Mouse (Mus musculus): ENCODE measurements at regions not wholly inside any gene's neighbourhood (a gene's known extent, or its start where the extent isn't known, plus 50 kb on each side); places are given as distances from the start of the nearest gene placed in this dataset.

- DNase-seq = no peak
These were observed 197.8 kb downstream of the Hs3st1 start for GRCm38 (mm10) chr5:39557376-39558001.

GRCm38 (mm10) chr5:39537044-39537443 is 218.2 kb downstream of the Hs3st1 start:
- DNase-seq = no peak

GRCm38 (mm10) chr5:39536351-39536750 is 218.9 kb downstream of the Hs3st1 start:
- DNase-seq = no peak

- no peak for DNase-seq
These were observed 245.0 kb downstream of the Hs3st1 start for GRCm38 (mm10) chr5:39510246-39510645.

GRCm38 (mm10) chr5:39482756-39483155 is 272.5 kb downstream of the Hs3st1 start:
- no peak for DNase-seq

- DNase-seq = no peak
These were observed 297.2 kb downstream of the Hs3st1 start for GRCm38 (mm10) chr5:39458116-39458525.

- no peak for DNase-seq
These were observed 301.6 kb downstream of the Hs3st1 start for GRCm38 (mm10) chr5:39453706-39454105.

GRCm38 (mm10) chr5:39440817-39441216 is 314.5 kb downstream of the Hs3st1 start:
- DNase-seq = no peak

- no peak for DNase-seq
These were observed 317.6 kb downstream of the Hs3st1 start for GRCm38 (mm10) chr5:39437463-39438201.

- DNase-seq = no peak
These were observed 329.2 kb downstream of the Hs3st1 start for GRCm38 (mm10) chr5:39426053-39426452.

- no peak for DNase-seq
These were observed 331.6 kb downstream of the Hs3st1 start for GRCm38 (mm10) chr5:39423720-39424119.

- no peak for DNase-seq
These were observed 336.5 kb downstream of the Hs3st1 start for GRCm38 (mm10) chr5:39418795-39419194.

- DNase-seq = no peak
These were observed 337.5 kb downstream of the Hs3st1 start for GRCm38 (mm10) chr5:39417845-39418154.

GRCm38 (mm10) chr5:39417121-39417844 is 338.0 kb downstream of the Hs3st1 start:
- peak; percentile 42 for DNase-seq

- DNase-seq = no peak
These were observed 338.7 kb downstream of the Hs3st1 start for GRCm38 (mm10) chr5:39416597-39417023.

GRCm38 (mm10) chr5:39412756-39413155 is 342.5 kb downstream of the Hs3st1 start:
- DNase-seq = no peak

- DNase-seq = no peak
These were observed 364.8 kb downstream of the Hs3st1 start for GRCm38 (mm10) chr5:39390391-39390987.

GRCm38 (mm10) chr5:39384410-39384809 is 370.9 kb downstream of the Hs3st1 start:
- no peak for DNase-seq

GRCm38 (mm10) chr5:39374199-39374598 is 381.1 kb downstream of the Hs3st1 start:
- no peak for DNase-seq

- DNase-seq = no peak
These were observed 406.6 kb downstream of the Hs3st1 start for GRCm38 (mm10) chr5:39348680-39349079.

GRCm38 (mm10) chr5:39347019-39347418 is 408.3 kb downstream of the Hs3st1 start:
- DNase-seq = no peak

- DNase-seq = no peak
These were observed 417.4 kb downstream of the Hs3st1 start for GRCm38 (mm10) chr5:39337917-39338316.

- DNase-seq = no peak
These were observed 418.7 kb downstream of the Hs3st1 start for GRCm38 (mm10) chr5:39336484-39336985.

Measured in right cerebral cortex, postnatal 14 days (tissue).